Mouse (Mus musculus) left cerebral cortex, postnatal 36 days (tissue): ENCODE data around the gene Pa2g4. TPM values are rescaled to one million over a fixed set of nuclear protein-coding genes. Genes with fewer than 3 reads are reported as not detected.
A peak's percentile ranks its signal among the peaks of the same experiment; 100 is the strongest.

Experiments used
- DNase-seq, 2 experiments: peaks; one replicate each; pipeline ENCODE4 v3.0.0; 2021 to 2022; ENCODE audit warnings: low spot score in 2 of 2, mixed read lengths in 1 of 2
- intact Hi-C: fragments of 180-260 bp; cut with DNase I; formaldehyde crosslinking; loops from one replicate; pipeline ENCODE4 v1.15.1; 2025
- total RNA-seq, 2 experiments: library from RNA; stranded (reverse); gene quantifications; 2 replicates each; pipeline ENCODE4 v1.2.3; 2021

The Pa2g4 gene
- total RNA-seq, 2 experiments from 2014 or later: 58.2 to 59.3 TPM

DNA sequence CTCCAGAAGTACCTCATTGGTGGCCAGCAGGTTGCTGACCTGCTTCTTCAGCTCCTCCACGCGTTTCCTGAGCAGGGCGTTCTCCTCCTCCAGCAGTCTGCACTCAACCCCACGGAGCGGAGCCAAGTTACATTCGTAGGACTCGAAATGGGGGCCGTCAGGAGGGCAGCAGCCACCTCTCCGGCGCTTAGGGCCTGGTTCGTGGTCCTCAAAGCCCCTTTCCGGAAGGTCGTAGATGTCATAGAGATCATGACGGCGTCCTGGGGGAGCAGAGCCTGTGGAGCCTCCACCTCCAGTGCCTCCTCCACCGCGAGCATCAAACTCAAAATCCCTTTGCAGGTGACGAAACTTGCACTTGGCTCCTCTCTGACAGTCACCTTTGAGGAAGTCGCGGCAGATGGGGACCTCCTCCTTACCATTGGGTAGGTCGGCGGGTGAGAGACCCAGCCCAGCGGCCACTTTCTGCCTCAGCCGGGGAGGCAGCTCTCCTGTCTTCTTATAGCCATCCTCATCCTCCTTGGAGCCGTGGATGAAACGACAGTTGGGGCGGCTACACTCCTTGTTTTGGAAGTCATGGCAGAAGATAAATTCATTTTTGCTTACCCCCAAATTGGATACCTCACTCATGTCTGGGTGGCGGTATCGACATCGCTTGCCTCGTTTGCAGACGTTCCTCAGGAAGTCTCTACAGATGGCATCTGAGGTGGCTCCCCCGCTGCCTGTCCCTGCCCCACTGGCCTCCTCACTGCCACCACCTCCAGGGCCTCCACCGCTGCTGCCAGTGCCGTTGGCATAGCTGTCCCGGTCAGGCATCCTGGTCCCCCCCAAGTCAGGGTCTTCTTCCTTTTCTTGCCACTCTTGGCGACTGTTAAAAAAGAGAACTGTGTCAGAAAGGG lies 20.9 kb downstream of the Pa2g4 start:
- DNase-seq: no peak
- intact Hi-C loops: loop anchor here (5.0 kb wide), 3 partner anchors 53 to 127 kb away; partner anchors contain the start of genes Myl6, Rps26 and Suox

- DNase-seq: no peak
- intact Hi-C loops: no loop called here
These were observed 21.6 kb downstream of the Pa2g4 start for GRCm38 (mm10) chr10:128544151-128544657.

- intact Hi-C loops: no loop called here
These were observed 22.7 kb downstream of the Pa2g4 start for GRCm38 (mm10) chr10:128543100-128543499.

DNA sequence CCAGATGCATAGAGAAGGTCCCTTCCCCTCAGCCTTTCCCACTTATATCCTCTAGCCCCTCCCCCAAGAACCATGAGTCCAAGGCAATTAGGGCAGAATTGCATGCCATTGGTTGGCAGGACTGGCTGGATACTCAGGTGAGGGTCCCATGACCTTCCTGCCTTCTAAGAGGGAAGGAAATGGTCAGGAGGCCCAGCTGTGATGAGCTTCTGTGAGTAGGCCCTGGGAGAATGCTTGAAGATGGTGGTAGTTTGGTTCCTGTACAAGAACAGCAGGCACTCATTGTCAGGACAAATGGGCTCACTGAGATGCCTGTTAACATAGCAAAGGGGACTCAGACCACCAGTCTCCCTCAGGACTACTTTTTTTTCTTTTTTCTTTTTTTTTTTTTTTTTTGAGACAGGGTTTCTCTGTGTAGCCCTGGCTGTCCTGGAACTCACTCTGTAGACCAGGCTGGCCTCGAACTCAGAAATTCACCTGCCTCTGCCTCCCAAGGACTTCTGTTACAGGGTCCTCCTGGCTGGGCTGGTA lies 27.4 kb downstream of the Pa2g4 start:
- DNase-seq: no peak
- intact Hi-C loops: no loop called here

More at GRCm38 (mm10) chr10:128543100-128543499, 22.7 kb downstream of the Pa2g4 start:
- no peak for DNase-seq

DNA sequence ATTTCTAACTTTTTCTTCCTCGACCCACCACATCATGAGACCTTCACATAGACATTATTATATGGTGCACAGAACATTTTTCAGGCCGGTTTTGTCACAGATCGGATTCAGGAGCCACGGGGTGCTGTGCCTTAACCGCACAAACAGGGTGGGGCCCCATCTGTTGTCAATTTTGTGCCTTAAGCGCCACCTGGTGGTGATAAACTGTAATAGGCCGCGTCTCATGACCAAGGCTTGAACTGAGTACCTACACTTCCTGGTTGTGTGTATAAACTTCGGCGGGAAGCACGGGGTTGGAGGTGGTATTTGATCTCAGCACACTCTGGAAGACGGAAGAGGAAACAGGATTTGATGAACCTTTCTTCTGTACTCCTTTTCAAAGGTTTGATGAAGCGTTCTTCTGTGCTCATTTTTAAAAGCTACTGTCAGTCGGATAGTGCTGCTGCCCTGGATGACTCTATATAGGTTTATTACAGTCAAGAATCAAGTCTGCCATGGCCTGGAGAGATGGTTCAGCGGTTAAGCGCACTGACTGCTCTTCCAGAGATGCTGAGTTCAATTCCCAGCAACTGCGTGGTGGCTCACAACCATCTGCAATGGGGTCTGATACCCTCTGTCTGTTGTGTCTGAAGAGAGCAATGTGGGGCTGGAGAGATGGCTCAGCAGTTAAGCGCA lies 29.4 kb downstream of the Pa2g4 start:
- peak; percentile 81 to 89 for DNase-seq
- intact Hi-C loops: loop anchor here (2.0 kb wide), 1 partner anchor 78 kb away; the partner anchor contains the start of gene Smarcc2

GRCm38 (mm10) chr10:128535624-128536265 lies 30.0 kb downstream of the Pa2g4 start:
- intact Hi-C loops: loop anchor here (2.0 kb wide), 1 partner anchor 77 kb away; the partner anchor contains the start of gene Smarcc2
- DNase-seq: peak in 1 of 2 experiments; percentile 32

GRCm38 (mm10) chr10:128535206-128535605 lies 30.6 kb downstream of the Pa2g4 start:
- intact Hi-C loops: no loop called here
- no peak for DNase-seq

DNA sequence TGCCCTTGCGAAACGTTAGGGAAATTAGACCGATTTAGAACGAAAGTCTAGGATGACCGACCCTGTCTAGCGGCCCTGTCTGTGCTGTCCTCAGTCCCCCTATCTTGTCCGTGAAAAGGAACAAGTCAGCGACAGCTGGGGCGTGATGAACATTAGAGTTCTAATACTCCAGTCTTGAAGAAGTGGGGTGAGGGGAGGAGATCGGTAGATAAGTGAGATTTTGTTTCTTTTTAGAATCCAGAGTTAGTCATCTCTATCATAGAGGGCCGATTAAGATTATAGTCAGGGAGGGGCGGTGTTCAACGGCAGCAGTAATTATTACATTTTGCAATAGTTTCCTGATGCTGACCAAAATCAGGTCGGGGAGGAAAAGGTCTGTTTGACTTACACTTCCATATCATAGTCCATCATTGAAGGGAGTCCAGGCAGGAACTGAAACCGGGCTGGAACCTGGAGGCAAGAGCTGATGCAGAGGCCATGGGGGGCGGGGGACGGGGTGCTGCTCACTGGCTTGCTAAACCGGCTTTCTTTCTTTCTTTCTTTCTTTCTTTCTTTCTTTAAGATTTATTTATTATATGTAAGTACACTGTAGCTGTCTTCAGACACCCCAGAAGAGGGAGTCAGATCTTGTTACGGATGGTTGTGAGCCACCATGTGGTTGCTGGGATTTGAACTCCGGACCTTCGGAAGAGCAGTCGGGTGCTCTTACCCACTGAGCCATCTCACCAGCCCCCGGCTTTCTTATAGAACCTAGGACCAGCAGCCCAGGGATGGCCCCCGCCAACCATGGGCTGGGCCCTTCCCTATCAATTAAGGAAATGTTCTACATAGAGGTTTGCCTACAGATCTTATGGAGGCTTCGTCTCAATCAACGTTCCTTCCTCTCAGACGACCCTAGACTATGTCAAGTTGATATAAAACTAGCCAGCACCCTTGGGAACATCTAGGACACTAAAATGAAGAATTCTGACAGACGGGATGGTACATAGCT lies 39.1 kb downstream of the Pa2g4 start:
- intact Hi-C loops: no loop called here
- no peak for DNase-seq

- intact Hi-C loops: no loop called here
- peak; percentile 86 to 87 for DNase-seq
These were observed 40.0 kb downstream of the Pa2g4 start, which contains the start of gene Esyt1 for GRCm38 (mm10) chr10:128525671-128526308. Gene Esyt1, minus strand, starts transcription at chr10:128525871.

GRCm38 (mm10) chr10:128524732-128525662 lies 40.8 kb downstream of the Pa2g4 start:
- intact Hi-C loops: no loop called here
- DNase-seq: peak; percentile 52 to 66

- DNase-seq: no peak
- intact Hi-C loops: no loop called here
These were observed 41.6 kb downstream of the Pa2g4 start for GRCm38 (mm10) chr10:128524111-128524731.

- DNase-seq: no peak
- intact Hi-C loops: no loop called here
These were observed 43.4 kb downstream of the Pa2g4 start for GRCm38 (mm10) chr10:128522351-128522750.

DNA sequence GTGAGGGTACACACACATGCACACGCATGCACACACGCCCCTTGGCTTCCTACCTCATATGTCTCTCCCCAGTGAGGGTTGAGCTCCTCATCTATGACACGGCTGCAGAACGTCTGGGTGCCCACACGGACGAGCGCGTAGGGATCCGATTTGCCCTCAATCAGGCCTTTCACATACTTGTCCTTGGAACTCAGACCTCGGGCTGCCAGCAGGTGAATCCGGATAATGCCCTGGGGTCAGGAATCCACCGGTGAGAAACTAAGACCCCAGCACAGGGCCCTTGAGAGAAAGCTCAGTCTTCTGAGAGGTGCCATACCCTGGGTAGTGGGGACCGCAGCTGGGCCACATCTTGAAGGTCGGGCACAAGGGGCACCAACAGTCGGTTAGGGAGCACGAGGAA lies 45.2 kb downstream of the Pa2g4 start:
- intact Hi-C loops: no loop called here
- DNase-seq: no peak

DNA sequence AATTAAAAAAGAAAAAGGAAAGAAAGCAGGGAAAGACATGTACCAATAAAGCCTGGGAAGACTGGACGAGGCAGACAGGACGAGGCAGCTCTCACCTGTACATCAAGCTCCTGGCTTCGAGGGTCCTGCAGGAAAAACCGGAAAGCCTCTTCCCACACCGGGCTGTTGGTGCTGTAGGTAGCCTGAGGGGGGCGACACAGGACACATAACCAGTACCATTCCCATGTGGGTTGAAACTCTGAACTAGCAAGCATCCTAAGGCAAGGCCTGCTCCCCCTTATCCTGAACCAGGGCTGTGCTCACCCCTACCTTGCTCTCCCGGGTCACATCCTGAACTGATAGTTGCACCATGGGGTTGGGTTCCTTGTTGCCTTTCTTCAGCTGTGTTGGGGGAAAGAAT lies 47.0 kb downstream of the Pa2g4 start:
- peak in 1 of 2 experiments; percentile 31 for DNase-seq
- intact Hi-C loops: no loop called here

GRCm38 (mm10) chr10:128516677-128517076 lies 49.1 kb downstream of the Pa2g4 start:
- intact Hi-C loops: no loop called here
- DNase-seq: no peak

GRCm38 (mm10) chr10:128516029-128516428 lies 49.8 kb downstream of the Pa2g4 start:
- no peak for DNase-seq
- intact Hi-C loops: no loop called here
